Mouse (Mus musculus): ENCODE results near the gene Cyp2j13. TPM values are rescaled to one million over a fixed set of nuclear protein-coding genes. Genes with fewer than 3 reads are reported as not detected.
A peak's percentile ranks its signal among the peaks of the same experiment; 100 is the strongest.
"Not testable (repeated sequence)": the region's sequence is repeated elsewhere in the genome, so short reads cannot be mapped to it uniquely, and the experiment has no call there.

The Cyp2j13 gene
- polyA plus RNA-seq, 1 experiment from 2014 or later = not detected

- ATAC-seq (ENCODE audit: insufficient read depth) = no peak
- no peak for TF ChIP-seq CTCF (IDR thresholded peaks at IDR 0.05; ENCODE audit: low read depth)
- no peak for DNase-seq
- no peaks in the 10 kb centered on the region for H3K36me3 ChIP-seq (ENCODE audit: insufficient read depth)
- H3K9ac ChIP-seq = no peak overlapping the region
- no peaks in the 10 kb centered on the region for H3K9me3 ChIP-seq (ENCODE audit: low read depth, low read length)
- no peak overlapping the region for H3K4me2 ChIP-seq
- no peaks in the 10 kb centered on the region for H3K27me3 ChIP-seq (ENCODE audit: insufficient read depth, low read length)
- no peaks in the 10 kb centered on the region for H3K4me1 ChIP-seq (ENCODE audit: insufficient read depth)
- H3K4me3 ChIP-seq (ENCODE audit: low read depth, low read length) = no peak overlapping the region
- 90% methylated on average over 1 of the region's 1 CpGs for WGBS
- no peak overlapping the region for H3K27ac ChIP-seq (ENCODE audit: low read depth)
Measured at GRCm38 (mm10) chr4:96028412-96028811, 48.9 kb downstream of the Cyp2j13 start.

GRCm38 (mm10) chr4:96022803-96023202 lies 54.5 kb downstream of the Cyp2j13 start:
- DNase-seq (peak; percentile 64), ATAC-seq (ENCODE audit: insufficient read depth) (no peak)
- Histone ChIP-seq H3K27me3 (ENCODE audit: insufficient read depth, low read length) (no peaks in the 10 kb centered on the region), H3K9ac (no peak overlapping the region), H3K27ac (ENCODE audit: low read depth) (no peak overlapping the region), H3K4me1 (ENCODE audit: insufficient read depth) (no peaks in the 10 kb centered on the region), H3K36me3 (ENCODE audit: insufficient read depth) (no peaks in the 10 kb centered on the region), H3K9me3 (ENCODE audit: low read depth, low read length) (no peaks in the 10 kb centered on the region), H3K4me3 (ENCODE audit: low read depth, low read length) (no peak overlapping the region), H3K4me2 (no peak overlapping the region)
- peak; percentile 56 for TF ChIP-seq CTCF (IDR thresholded peaks at IDR 0.05; ENCODE audit: low read depth)

- H3K9me3 ChIP-seq (ENCODE audit: low read depth, low read length) = no peaks in the 10 kb centered on the region
Measured at GRCm38 (mm10) chr4:96016875-96017274, 60.5 kb downstream of the Cyp2j13 start.

DNA sequence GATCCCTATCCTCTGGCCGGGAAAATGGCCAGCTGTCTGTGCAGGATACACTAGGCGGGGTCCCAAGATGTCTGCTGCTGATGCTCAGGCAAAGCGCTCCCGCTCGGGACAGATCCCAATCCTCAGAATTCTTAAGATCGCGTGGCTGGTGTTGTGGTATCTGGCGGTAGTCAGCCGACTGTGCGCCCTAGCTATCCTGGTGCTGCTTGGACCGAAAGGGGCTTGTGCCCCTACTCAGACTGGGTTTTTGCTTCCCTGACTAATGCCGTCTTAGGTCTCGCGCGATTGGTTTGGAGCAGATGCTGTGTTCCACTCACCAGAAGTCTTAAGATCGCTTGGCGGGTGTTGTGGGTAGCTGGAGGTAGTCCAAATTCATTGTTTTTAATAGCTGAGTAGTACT lies 95.1 kb downstream of the Cyp2j13 start:
- not testable (repeated sequence) for DNase-seq; H3K9me3 ChIP-seq (ENCODE audit: low read depth, low read length); H3K9ac ChIP-seq; H3K36me3 ChIP-seq (ENCODE audit: insufficient read depth); ATAC-seq (ENCODE audit: insufficient read depth); H3K4me3 ChIP-seq (ENCODE audit: low read depth, low read length); H3K4me2 ChIP-seq; H3K27ac ChIP-seq (ENCODE audit: low read depth); H3K27me3 ChIP-seq (ENCODE audit: insufficient read depth, low read length); H3K4me1 ChIP-seq (ENCODE audit: insufficient read depth)
- WGBS = 86% methylated on average over 17 of the region's 17 CpGs

More at GRCm38 (mm10) chr4:96016875-96017274, 60.5 kb downstream of the Cyp2j13 start:
- H3K27ac ChIP-seq (ENCODE audit: low read depth) = no peak overlapping the region
- ATAC-seq (ENCODE audit: insufficient read depth) (no peak), DNase-seq (no peak)
- H3K9ac ChIP-seq = no peak overlapping the region
- 88% methylated on average over 1 of the region's 1 CpGs for WGBS
- no peak for TF ChIP-seq CTCF (IDR thresholded peaks at IDR 0.05; ENCODE audit: low read depth)
- no peaks in the 10 kb centered on the region for H3K4me1 ChIP-seq (ENCODE audit: insufficient read depth)
- H3K36me3 ChIP-seq (ENCODE audit: insufficient read depth) = no peaks in the 10 kb centered on the region
- H3K4me2 ChIP-seq = no peak overlapping the region
- H3K27me3 ChIP-seq (ENCODE audit: insufficient read depth, low read length) = no peaks in the 10 kb centered on the region
- H3K4me3 ChIP-seq (ENCODE audit: low read depth, low read length) = no peak overlapping the region

Other genes with a start within 250 kb of the Cyp2j13 start
- 15.5 and 20.2 TPM in 2 replicates for gene Hook1, start 110.3 kb downstream of the Cyp2j13 start, polyA plus RNA-seq (2014; fragmentation: Nextera tagmentation; extraction: Ambion mirVana)
- not detected in 2 replicates for gene Cyp2j12, start 63.6 kb upstream of the Cyp2j13 start, polyA plus RNA-seq (2014; fragmentation: Nextera tagmentation; extraction: Ambion mirVana)
- not detected in 2 replicates for gene Cyp2j7, start 159.1 kb upstream of the Cyp2j13 start, polyA plus RNA-seq (2014; fragmentation: Nextera tagmentation; extraction: Ambion mirVana)

All from lung, embryonic 14.5 days (tissue).